Mouse (Mus musculus): ENCODE data around the gene Gnmt. TPM values are rescaled to one million over a fixed set of nuclear protein-coding genes. Genes with fewer than 3 reads are reported as not detected.
A peak's percentile ranks its signal among the peaks of the same experiment; 100 is the strongest.
"Not testable (repeated sequence)": the region's sequence is repeated elsewhere in the genome, so short reads cannot be mapped to it uniquely, and the experiment has no call there.

Gnmt gene
- not detected for polyA plus RNA-seq (2017; shearing (Covaris generic))

- no peak for ATAC-seq
These were observed at the start of gene Gnmt for GRCm38 (mm10) chr17:46728904-46729318. TSS of gene Gnmt (minus strand) at chr17:46729168.

GRCm38 (mm10) chr17:46776087-46776486 is 47.1 kb upstream of the Gnmt start:
- no peak for ATAC-seq

- ATAC-seq: no peak
These were observed 46.1 kb upstream of the Gnmt start for GRCm38 (mm10) chr17:46775070-46775469.

DNA sequence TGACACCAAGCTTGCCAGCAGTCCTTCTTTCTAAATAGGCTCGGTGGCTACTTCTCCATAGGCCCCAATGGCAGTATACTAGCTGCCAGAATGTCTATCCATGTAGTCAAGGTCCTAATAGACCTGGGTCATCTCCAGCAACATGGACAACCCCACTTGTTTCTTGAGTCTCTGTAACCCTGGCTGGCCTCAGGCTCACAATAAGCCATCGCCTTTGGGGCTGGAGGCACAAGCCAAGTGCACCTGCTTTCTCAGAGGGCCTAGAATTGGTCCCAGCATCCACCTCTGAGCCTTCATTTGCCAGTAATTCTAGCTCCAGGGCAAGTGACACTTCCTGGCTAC is 45.1 kb upstream of the Gnmt start:
- no peak for ATAC-seq

GRCm38 (mm10) chr17:46773278-46774130 is 44.5 kb upstream of the Gnmt start:
- ATAC-seq: no peak

- ATAC-seq: peak; percentile 92
These were observed 43.7 kb upstream of the Gnmt start, which contains the start of gene 2310039H08Rik for GRCm38 (mm10) chr17:46772404-46773277. TSS of gene 2310039H08Rik (plus strand) at chr17:46772635.

DNA sequence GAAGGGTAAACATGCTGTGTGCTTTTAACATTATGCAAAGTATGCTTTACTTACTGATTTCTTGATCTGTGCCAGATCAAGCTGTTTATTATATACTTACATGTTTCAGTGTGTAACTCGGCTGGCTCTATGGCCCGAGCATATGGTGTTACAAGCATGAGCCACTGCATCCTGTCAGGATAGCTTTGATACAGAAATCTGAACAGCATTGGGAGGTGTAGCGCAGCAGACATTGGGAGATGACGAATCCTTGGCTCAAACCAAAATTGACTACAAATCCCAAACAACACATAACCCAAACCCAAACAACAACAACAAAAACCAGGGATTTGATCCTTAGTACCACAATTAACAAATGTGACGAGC is 43.1 kb upstream of the Gnmt start:
- ATAC-seq: peak; percentile 16

GRCm38 (mm10) chr17:46771616-46772015 is 42.6 kb upstream of the Gnmt start:
- ATAC-seq: no peak

DNA sequence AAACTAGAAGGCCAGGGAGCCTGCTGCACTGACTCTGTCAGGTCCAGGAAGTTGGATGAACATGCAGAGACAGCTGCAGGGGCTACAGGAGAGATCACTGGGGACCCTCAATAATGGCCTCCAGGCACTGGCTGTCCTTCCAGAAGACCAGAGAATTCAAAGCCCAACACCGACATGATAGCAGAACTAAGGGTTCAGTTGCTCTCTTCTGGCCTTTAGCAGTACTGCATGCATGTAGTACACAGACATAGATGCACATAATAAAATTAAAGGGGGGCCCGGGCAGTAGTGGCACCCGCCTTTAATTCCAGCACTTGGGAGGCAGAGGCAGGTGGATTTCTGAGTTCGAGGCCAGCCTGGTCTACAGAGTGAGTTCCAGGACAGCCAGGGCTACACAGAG is 42.1 kb upstream of the Gnmt start:
- ATAC-seq: no peak

GRCm38 (mm10) chr17:46770546-46770945 is 41.6 kb upstream of the Gnmt start:
- no peak for ATAC-seq

GRCm38 (mm10) chr17:46767868-46768267 is 38.9 kb upstream of the Gnmt start:
- no peak for ATAC-seq

- not testable (repeated sequence) for ATAC-seq
These were observed 35.9 kb upstream of the Gnmt start for GRCm38 (mm10) chr17:46764916-46765315.

- no peak for ATAC-seq
These were observed 34.6 kb upstream of the Gnmt start, which contains the start of gene Ptcra for GRCm38 (mm10) chr17:46763544-46763943. TSS of gene Ptcra (minus strand) at chr17:46763712.

- ATAC-seq: no peak
These were observed 29.8 kb upstream of the Gnmt start for GRCm38 (mm10) chr17:46758753-46759152.

- ATAC-seq: peak; percentile 96
These were observed 23.0 kb upstream of the Gnmt start, which contains the start of gene Cnpy3 for GRCm38 (mm10) chr17:46751794-46752556. TSS of gene Cnpy3 (minus strand) at chr17:46752214.

DNA sequence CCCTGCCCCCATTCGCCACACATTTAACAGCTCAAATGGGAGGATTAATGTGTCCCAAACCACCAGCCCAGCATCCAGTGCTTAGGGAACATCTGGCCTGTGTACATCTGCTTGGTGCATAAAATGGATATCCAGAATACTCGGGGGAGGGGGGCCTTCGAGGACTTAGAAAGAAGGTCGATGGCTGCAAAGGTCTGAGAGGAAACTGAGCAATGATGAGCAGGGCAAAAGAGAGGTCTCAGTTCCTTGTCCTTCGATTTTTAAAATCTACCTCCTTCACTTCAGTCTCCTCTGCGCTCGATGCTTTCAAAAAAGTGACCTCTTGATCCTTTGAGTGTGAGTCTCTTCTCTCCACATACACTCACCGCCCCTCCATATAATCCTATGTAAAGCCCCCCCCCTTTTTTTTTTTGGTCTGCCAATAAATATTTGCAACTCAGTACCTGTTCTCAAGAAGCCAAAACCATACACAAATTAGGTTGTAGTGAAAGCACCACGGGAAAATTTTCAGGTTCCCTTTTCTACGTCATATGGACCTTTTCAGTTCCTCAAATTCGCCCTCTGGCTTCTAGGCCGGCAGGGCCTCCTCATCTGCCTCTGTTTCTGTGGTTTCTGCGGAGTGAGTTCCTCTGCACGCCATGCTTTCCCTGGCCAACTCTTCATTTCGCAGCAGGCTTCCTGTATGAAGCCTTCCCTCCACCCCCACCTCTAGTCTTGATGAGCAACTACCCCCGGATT is 22.3 kb upstream of the Gnmt start:
- peak; percentile 33 for ATAC-seq

DNA sequence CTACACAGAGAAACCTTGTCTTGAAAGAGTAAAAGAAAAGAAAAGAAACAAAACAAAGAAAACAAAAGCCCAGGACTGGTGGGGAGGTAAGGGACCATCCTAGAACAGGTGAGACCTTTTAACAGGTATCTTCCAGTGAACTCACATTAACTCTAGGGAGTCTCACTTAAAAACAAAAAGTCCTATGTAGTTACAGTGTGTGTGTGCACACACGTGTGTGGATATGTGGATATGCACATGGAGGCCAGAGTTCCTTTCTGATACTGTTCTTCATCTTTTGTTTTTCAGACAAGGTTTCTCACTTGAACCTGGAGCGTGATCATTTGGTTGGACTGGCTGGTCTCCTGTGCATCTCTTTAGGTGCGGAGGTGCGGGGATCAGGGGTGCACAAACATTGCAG is 21.6 kb upstream of the Gnmt start:
- no peak for ATAC-seq

DNA sequence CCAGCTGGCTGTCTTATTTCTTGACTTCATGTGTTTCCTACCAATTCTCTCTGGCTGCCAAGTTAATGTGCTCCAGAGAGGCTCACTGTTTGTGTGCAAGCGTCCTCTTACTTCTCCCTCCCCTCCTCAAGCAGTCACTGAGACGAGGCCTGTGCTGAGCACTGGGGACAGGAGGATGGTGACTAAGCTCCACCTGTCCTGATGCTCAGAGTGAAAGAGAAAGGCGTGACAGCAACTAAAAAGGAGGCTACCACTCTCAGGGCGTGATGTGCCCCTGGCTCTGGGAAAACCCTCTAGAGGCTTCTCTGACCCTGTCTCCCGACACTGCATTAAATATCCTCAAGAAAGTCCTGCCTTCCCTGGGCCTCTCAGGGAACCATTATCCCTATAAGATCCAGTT is 20.3 kb upstream of the Gnmt start:
- ATAC-seq: no peak

GRCm38 (mm10) chr17:46747806-46748205 is 18.8 kb upstream of the Gnmt start:
- no peak for ATAC-seq

- ATAC-seq: no peak
These were observed 18.3 kb upstream of the Gnmt start for GRCm38 (mm10) chr17:46747234-46747633.

GRCm38 (mm10) chr17:46745506-46745905 is 16.5 kb upstream of the Gnmt start:
- no peak for ATAC-seq

DNA sequence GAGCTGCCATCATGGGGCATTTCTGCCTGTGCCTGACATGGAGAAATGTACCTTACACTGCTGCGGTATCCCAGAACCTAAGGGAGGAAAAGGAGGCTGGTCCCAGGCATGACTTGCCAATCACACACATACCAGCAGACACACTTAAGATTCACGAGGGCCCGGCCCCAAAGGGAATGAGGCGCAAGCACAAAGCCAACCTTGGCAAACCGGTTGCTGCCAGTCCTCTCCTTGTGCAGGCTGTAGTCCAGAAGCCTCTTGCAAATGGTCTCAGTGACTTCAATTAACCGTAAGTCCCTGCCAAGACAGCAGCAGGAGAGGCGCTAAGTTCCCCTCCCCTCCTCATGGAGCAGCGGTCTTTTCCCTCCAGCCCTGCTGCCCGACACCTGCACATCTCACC is 14.0 kb upstream of the Gnmt start:
- ATAC-seq: no peak
